Mouse (Mus musculus) urinary bladder, postnatal 0 days (tissue): Measurements from ENCODE around the gene Spesp1. TPM values are rescaled to one million over a fixed set of nuclear protein-coding genes. Genes with fewer than 3 reads are reported as not detected.

ENCODE experiments used
- microRNA-seq: library from miRNA; unstranded; fragments of <30 nt; microRNA quantifications from one replicate; pipeline ENCODE4, GENCODE M21; 2016
- polyA plus RNA-seq: library from polyadenylated mRNA; unstranded; fragments of >200 nt; fragmentation: Nextera tagmentation; extraction: Ambion mirVana; gene quantifications from 2 replicates; pipeline ENCODE4 v1.2.1, GENCODE M21; 2015

Gene Spesp1
- polyA plus RNA-seq = not detected in 2 replicates

DNA sequence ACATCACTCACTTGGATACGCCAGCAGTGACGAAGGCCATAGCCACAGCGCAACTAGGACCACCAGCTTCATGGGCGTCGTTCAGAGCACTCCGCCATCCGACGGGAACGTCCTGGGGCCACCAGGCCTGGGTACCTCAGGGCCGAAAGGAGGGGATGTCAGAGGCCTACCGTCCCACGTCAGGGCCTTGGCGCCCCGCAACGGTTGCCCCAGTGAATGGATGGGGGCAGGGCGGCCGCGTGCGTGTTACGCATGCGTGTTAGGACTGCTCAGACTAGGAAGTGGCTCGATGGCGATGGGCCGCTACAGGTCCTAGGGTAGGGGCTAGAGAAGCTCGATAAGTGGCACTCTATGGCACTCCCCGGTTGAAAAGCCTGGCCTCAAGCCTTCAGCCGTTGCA is at the start of gene Spesp1:
Spesp1 (minus strand) TSS at position 218 of the 400 bp plus-strand sequence.

Small RNAs within 50 kb of the gene (microRNA-seq; reads per million reads assigned to microRNA genes)
- gene Gm25603 = not detected

Other genes starting within 250 kb of the Spesp1 start
- 9.2 and 11.5 TPM in 2 replicates for gene Glce, start 159.6 kb downstream of the Spesp1 start, polyA plus RNA-seq
- gene Anp32a, start 59.1 kb upstream of the Spesp1 start, polyA plus RNA-seq = 66.2 and 74.9 TPM in 2 replicates